Mouse (Mus musculus) hindbrain, embryonic 16.5 days (tissue): Measurements from ENCODE around the gene Dll4. TPM values are rescaled to one million over a fixed set of nuclear protein-coding genes. Genes with fewer than 3 reads are reported as not detected.

Source experiments
- ATAC-seq: fragments of 200-750 bp; cut with Nextera tagmentation; 2 replicates; pipeline ENCODE4 v1.8.0; 2017; ENCODE audit warnings: moderate TSS enrichment, moderate library complexity
- H3K27ac ChIP-seq: fragments of 300-500 bp; sonication (generic); 2 replicates; pipeline ENCODE4 v1.5.1; 2014; ENCODE audit warnings: low read depth, mild to moderate bottlenecking, control low read depth, low read length, moderate library complexity
- H3K27me3 ChIP-seq: fragments of 300-500 bp; sonication (generic); replicated peaks from 2 replicates; pipeline ENCODE4 v1.6.1; 2014; ENCODE audit warnings: low read length; ENCODE audit not compliant: control insufficient read depth, insufficient read depth
- H3K36me3 ChIP-seq: fragments of 300-500 bp; sonication (generic); 2 replicates; pipeline ENCODE4 v1.6.1; 2014; ENCODE audit warnings: mild to moderate bottlenecking, low read length, moderate library complexity, mixed read lengths; ENCODE audit not compliant: control insufficient read depth, insufficient read depth
- H3K4me1 ChIP-seq: fragments of 300-500 bp; sonication (generic); 2 replicates; pipeline ENCODE4 v1.6.1; 2014; ENCODE audit warnings: low read depth, low read length; ENCODE audit not compliant: control insufficient read depth, insufficient read depth
- H3K4me2 ChIP-seq: fragments of 300-500 bp; sonication (generic); 2 replicates; pipeline ENCODE4 v1.6.1; 2014; ENCODE audit warnings: mild to moderate bottlenecking, low read length, control low read depth, moderate library complexity
- H3K4me3 ChIP-seq: fragments of 300-500 bp; sonication (generic); 2 replicates; pipeline ENCODE4 v1.5.1; 2014; ENCODE audit warnings: mild to moderate bottlenecking, low read length, control low read depth, moderate library complexity
- H3K9ac ChIP-seq: fragments of 300-500 bp; sonication (generic); 2 replicates; pipeline ENCODE4 v1.6.1; 2014; ENCODE audit warnings: low read depth, mild to moderate bottlenecking, control low read depth, low read length, moderate library complexity
- H3K9me3 ChIP-seq: fragments of 300-500 bp; sonication (generic); 2 replicates; pipeline ENCODE4 v1.6.1; 2014; ENCODE audit warnings: mild to moderate bottlenecking, low read length, moderate library complexity; ENCODE audit not compliant: control insufficient read depth
- WGBS: fragments of 180-500 bp; shearing (Covaris S2); extraction: QIAGEN DNeasy Blood & Tissue Kit; methylation state at CpG from one replicate; pipeline ENCODE4 v1.1.7; 2014; 5-methylcytosine and 5-hydroxymethylcytosine counted together
- polyA plus RNA-seq: library from polyadenylated mRNA; unstranded; fragments of >200 nt; fragmentation: Nextera tagmentation; extraction: Ambion mirVana; gene quantifications from 2 replicates; pipeline ENCODE4 v1.2.1, GENCODE M21; 2015

Dll4 gene
- polyA plus RNA-seq, 1 experiment from 2014 or later: 6.0 TPM

GRCm38 (mm10) chr2:119321771-119322586, 3.6 kb upstream of the Dll4 start:
- Histone ChIP-seq H3K4me2 (peak overlapping the region; percentile 74), H3K4me3 (peak overlapping the region; percentile 40), H3K9me3 (no peaks in the 10 kb centered on the region), H3K27me3 (peaks cover 39% of the 10 kb centered on the region), H3K9ac (peak overlapping the region; percentile 5), H3K27ac (no peak overlapping the region), H3K4me1 (peaks cover 39% of the 10 kb centered on the region), H3K36me3 (no peaks in the 10 kb centered on the region)
- no peak; the same call in 1 of the 2 replicates for ATAC-seq
- 3% methylated on average over 48 of the region's 48 CpGs for WGBS

- no peak overlapping the region for H3K27ac ChIP-seq
- H3K9me3 ChIP-seq: no peaks in the 10 kb centered on the region
- H3K27me3 ChIP-seq: peaks cover 37% of the 10 kb centered on the region
- peak overlapping the region; percentile 40 for H3K4me3 ChIP-seq
- H3K4me1 ChIP-seq: peaks cover 43% of the 10 kb centered on the region
- peak overlapping the region; percentile 5 for H3K9ac ChIP-seq
- H3K36me3 ChIP-seq: no peaks in the 10 kb centered on the region
- ATAC-seq: peak; percentile 61; the same call in 1 of the 2 replicates
- 5% methylated on average over 39 of the region's 39 CpGs for WGBS
- H3K4me2 ChIP-seq: peak overlapping the region; percentile 74
Observed at GRCm38 (mm10) chr2:119322587-119323300, 2.8 kb upstream of the Dll4 start.

- WGBS: 3% methylated on average over 30 of the region's 32 CpGs
- H3K36me3 ChIP-seq: no peaks in the 10 kb centered on the region
- no peak for ATAC-seq
- peak overlapping the region; percentile 82 for H3K4me2 ChIP-seq
- H3K9me3 ChIP-seq: no peaks in the 10 kb centered on the region
- H3K4me3 ChIP-seq: no peak overlapping the region; the same call in 1 of the 2 replicates
- H3K27ac ChIP-seq: no peak overlapping the region
- H3K9ac ChIP-seq: no peak overlapping the region
- H3K27me3 ChIP-seq: peaks cover 45% of the 10 kb centered on the region
- peaks cover 47% of the 10 kb centered on the region for H3K4me1 ChIP-seq
Observed at GRCm38 (mm10) chr2:119323866-119324575, 1.6 kb upstream of the Dll4 start.

GRCm38 (mm10) chr2:119324576-119325318, 837 bp upstream of the Dll4 start:
- peak overlapping the region; percentile 52 for H3K4me3 ChIP-seq
- ATAC-seq: no peak
- WGBS: under 1% methylated on average over 28 of the region's 32 CpGs
- H3K27me3 ChIP-seq: peaks cover 50% of the 10 kb centered on the region
- no peaks in the 10 kb centered on the region for H3K9me3 ChIP-seq
- H3K27ac ChIP-seq: no peak overlapping the region
- peaks cover 52% of the 10 kb centered on the region for H3K4me1 ChIP-seq
- no peak overlapping the region for H3K9ac ChIP-seq
- peak overlapping the region; percentile 82 for H3K4me2 ChIP-seq
- H3K36me3 ChIP-seq: no peaks in the 10 kb centered on the region

- no peaks in the 10 kb centered on the region for H3K36me3 ChIP-seq
- peaks cover 52% of the 10 kb centered on the region for H3K4me1 ChIP-seq
- H3K4me3 ChIP-seq: peak overlapping the region; percentile 52
- no peaks in the 10 kb centered on the region for H3K9me3 ChIP-seq
- WGBS: under 1% methylated on average over 61 of the region's 61 CpGs
- H3K27ac ChIP-seq: peak overlapping the region; percentile 16; the same call in 1 of the 2 replicates
- peak overlapping the region; percentile 82 for H3K4me2 ChIP-seq
- peak overlapping the region; percentile 70 for H3K9ac ChIP-seq
- ATAC-seq: no peak
- H3K27me3 ChIP-seq: peaks cover 58% of the 10 kb centered on the region
Observed at GRCm38 (mm10) chr2:119326161-119327101, 847 bp downstream of the Dll4 start.

- H3K9ac ChIP-seq: peak overlapping the region; percentile 70
- H3K4me3 ChIP-seq: peak overlapping the region; percentile 52
- H3K4me1 ChIP-seq: peaks cover 48% of the 10 kb centered on the region
- H3K9me3 ChIP-seq: no peaks in the 10 kb centered on the region
- peaks cover 59% of the 10 kb centered on the region for H3K27me3 ChIP-seq
- WGBS: under 1% methylated on average over 30 of the region's 30 CpGs
- no peak overlapping the region for H3K27ac ChIP-seq
- peak overlapping the region; percentile 82 for H3K4me2 ChIP-seq
- 0 out of 2 replicates have a peak, but pooled peaks have one; percentile 1 for ATAC-seq
- no peaks in the 10 kb centered on the region for H3K36me3 ChIP-seq
Observed at GRCm38 (mm10) chr2:119327102-119327480, 1.5 kb downstream of the Dll4 start.

- peaks cover 40% of the 10 kb centered on the region for H3K4me1 ChIP-seq
- ATAC-seq: no peak
- H3K27me3 ChIP-seq: peaks cover 56% of the 10 kb centered on the region
- no peaks in the 10 kb centered on the region for H3K36me3 ChIP-seq
- WGBS: 12% methylated on average over 11 of the region's 11 CpGs
- H3K4me2 ChIP-seq: peak overlapping the region; percentile 82
- H3K4me3 ChIP-seq: peak overlapping the region; percentile 52; the same call in 1 of the 2 replicates
- no peak overlapping the region for H3K9ac ChIP-seq
- no peaks in the 10 kb centered on the region for H3K9me3 ChIP-seq
- no peak overlapping the region for H3K27ac ChIP-seq
Observed at GRCm38 (mm10) chr2:119327942-119328526, 2.5 kb downstream of the Dll4 start.
